Mouse (Mus musculus) B cell, adult 67 days (primary cell): ENCODE data around the gene Wdr49. TPM values are rescaled to one million over a fixed set of nuclear protein-coding genes. Genes with fewer than 3 reads are reported as not detected.

Source experiments
- total RNA-seq, 2 experiments: library from RNA; stranded (reverse); gene quantifications; 4 replicates each; pipeline ENCODE4 v1.2.4; 2023

Gene Wdr49
- total RNA-seq = under 1 TPM; 0.42 to 0.55 TPM

DNA sequence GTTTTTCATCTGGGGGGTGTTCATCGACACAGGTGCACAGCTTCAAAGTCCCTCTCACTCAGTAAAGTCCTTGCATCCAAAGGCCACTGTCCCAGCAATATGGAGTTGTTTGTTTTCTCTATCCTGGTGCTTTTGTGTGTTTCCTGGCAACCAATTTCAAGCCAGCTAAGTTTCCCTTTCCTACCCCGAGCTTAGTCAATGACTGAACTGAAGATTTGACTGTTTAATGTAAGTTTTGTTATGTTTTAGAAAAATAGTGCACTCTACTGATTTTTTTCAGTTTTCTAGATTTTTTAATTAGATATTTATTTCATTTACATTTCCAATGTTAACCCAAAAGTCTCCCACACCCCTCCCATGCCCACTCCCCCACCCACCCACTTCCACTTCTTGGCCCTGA lies at the start of gene Wdr49:
Gene Wdr49, minus strand, starts transcription at position 101 of the 400 bp plus-strand sequence.

DNA sequence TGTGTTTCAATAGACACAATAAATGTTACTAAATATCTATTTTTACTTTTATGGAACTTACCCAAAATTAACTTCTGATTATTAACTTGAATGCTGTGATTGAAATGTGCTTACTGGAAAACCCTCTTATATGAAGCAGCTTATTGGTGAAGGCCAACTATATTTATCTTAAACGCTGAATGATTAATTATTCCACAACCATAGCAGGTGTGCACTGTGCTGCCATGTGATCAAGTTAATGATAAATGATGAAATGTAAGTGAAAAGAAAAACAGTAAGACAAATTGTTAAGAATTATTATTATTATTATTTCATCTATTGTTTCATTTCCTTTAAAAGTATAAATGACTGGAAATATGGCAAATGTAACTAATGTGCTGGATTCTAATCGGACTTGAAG lies 212.0 kb downstream of the Wdr49 start, which contains the start of gene Serpini2:
Gene Serpini2, minus strand, starts transcription at position 101 of the 400 bp plus-strand sequence.

Other genes with a start within 250 kb of the Wdr49 start
- gene Serpini2, start 212.1 kb downstream of the Wdr49 start, total RNA-seq = not detected
- 100 to 1,000 TPM; 114 to 119 TPM for gene Pdcd10, start 74.7 kb upstream of the Wdr49 start, total RNA-seq
- 10 to 100 TPM; 18.5 to 20.3 TPM for gene Serpini1, start 75.4 kb upstream of the Wdr49 start, total RNA-seq